Mouse (Mus musculus): ENCODE results near the gene Mettl7b. TPM values are rescaled to one million over a fixed set of nuclear protein-coding genes. Genes with fewer than 3 reads are reported as not detected.
A peak's percentile ranks its signal among the peaks of the same experiment; 100 is the strongest.

Gene Mettl7b
- polyA plus RNA-seq, 1 experiment from 2014 or later = not detected

GRCm38 (mm10) chr10:128915550-128915949 is 45.2 kb downstream of the Mettl7b start:
- no peak overlapping the region for H3K9ac ChIP-seq
- no peak for ATAC-seq (ENCODE audit: insufficient number of reproducible peaks, insufficient read depth, low FRiP score, low TSS enrichment, low read depth)
- no peak overlapping the region for H3K4me3 ChIP-seq
- H3K36me3 ChIP-seq = peaks cover 72% of the 10 kb centered on the region
- H3K27me3 ChIP-seq = no peaks in the 10 kb centered on the region
- H3K27ac ChIP-seq = no peak overlapping the region
- 90% methylated on average over 2 of the region's 2 CpGs for WGBS
- peaks cover 36% of the 10 kb centered on the region for H3K4me1 ChIP-seq
- no peak overlapping the region for H3K4me2 ChIP-seq
- H3K9me3 ChIP-seq = no peaks in the 10 kb centered on the region

GRCm38 (mm10) chr10:128913696-128914095 is 47.1 kb downstream of the Mettl7b start:
- ATAC-seq (ENCODE audit: insufficient number of reproducible peaks, insufficient read depth, low FRiP score, low TSS enrichment, low read depth) = no peak
- peaks cover 72% of the 10 kb centered on the region for H3K36me3 ChIP-seq
- no peak overlapping the region for H3K4me2 ChIP-seq
- no peaks in the 10 kb centered on the region for H3K9me3 ChIP-seq
- WGBS = 90% methylated on average over 12 of the region's 12 CpGs
- no peak overlapping the region for H3K27ac ChIP-seq
- H3K27me3 ChIP-seq = no peaks in the 10 kb centered on the region
- no peak overlapping the region for H3K4me3 ChIP-seq
- H3K9ac ChIP-seq = peak overlapping the region; percentile 6; the same call in 1 of the 2 replicates
- H3K4me1 ChIP-seq = peaks cover 33% of the 10 kb centered on the region

- peak overlapping the region; percentile 65 for H3K27ac ChIP-seq
- H3K27me3 ChIP-seq = no peaks in the 10 kb centered on the region
- no peak overlapping the region for H3K4me3 ChIP-seq
- H3K4me1 ChIP-seq = peaks cover 33% of the 10 kb centered on the region
- 6% methylated on average over 5 of the region's 5 CpGs for WGBS
- ATAC-seq (ENCODE audit: insufficient number of reproducible peaks, insufficient read depth, low FRiP score, low TSS enrichment, low read depth) = no peak
- peaks cover 67% of the 10 kb centered on the region for H3K36me3 ChIP-seq
- no peaks in the 10 kb centered on the region for H3K9me3 ChIP-seq
- H3K4me2 ChIP-seq = no peak overlapping the region
- no peak overlapping the region for H3K9ac ChIP-seq
Measured at GRCm38 (mm10) chr10:128913219-128913618, 47.6 kb downstream of the Mettl7b start.

GRCm38 (mm10) chr10:128912791-128913190 is 48.0 kb downstream of the Mettl7b start:
- Histone ChIP-seq H3K36me3 (peaks cover 63% of the 10 kb centered on the region), H3K9me3 (no peaks in the 10 kb centered on the region), H3K4me2 (no peak overlapping the region), H3K27me3 (no peaks in the 10 kb centered on the region), H3K4me3 (no peak overlapping the region), H3K27ac (peak overlapping the region; percentile 65), H3K9ac (no peak overlapping the region), H3K4me1 (peaks cover 33% of the 10 kb centered on the region)
- ATAC-seq (ENCODE audit: insufficient number of reproducible peaks, insufficient read depth, low FRiP score, low TSS enrichment, low read depth) = no peak
- WGBS = 86% methylated on average over 4 of the region's 4 CpGs

GRCm38 (mm10) chr10:128912268-128912667 is 48.5 kb downstream of the Mettl7b start:
- no peak for ATAC-seq (ENCODE audit: insufficient number of reproducible peaks, insufficient read depth, low FRiP score, low TSS enrichment, low read depth)
- WGBS = 70% methylated on average over 4 of the region's 4 CpGs
- Histone ChIP-seq H3K9me3 (no peaks in the 10 kb centered on the region), H3K36me3 (peaks cover 58% of the 10 kb centered on the region), H3K4me2 (peak overlapping the region; percentile 76), H3K4me1 (peaks cover 33% of the 10 kb centered on the region), H3K27ac (no peak overlapping the region), H3K27me3 (no peaks in the 10 kb centered on the region), H3K9ac (peak overlapping the region; percentile 51; the same call in 1 of the 2 replicates), H3K4me3 (no peak overlapping the region)

DNA sequence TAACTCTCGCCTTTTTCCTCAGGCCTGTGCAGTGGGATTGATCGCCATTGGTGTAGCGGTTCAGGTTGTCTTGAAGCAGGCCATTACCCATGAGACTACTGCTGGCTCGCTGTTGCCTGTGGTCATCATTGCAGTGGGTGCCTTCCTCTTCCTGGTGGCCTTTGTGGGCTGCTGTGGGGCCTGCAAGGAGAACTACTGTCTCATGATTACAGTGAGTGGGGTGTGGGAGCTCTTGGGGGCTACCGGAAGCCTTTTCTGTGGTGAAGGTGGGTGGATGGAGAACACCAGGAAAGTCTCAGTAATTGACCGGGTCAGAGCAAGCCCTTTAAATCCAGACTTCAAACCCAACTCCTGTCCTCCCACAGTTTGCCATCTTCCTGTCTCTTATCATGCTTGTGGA is 49.4 kb downstream of the Mettl7b start:
- no peak for ATAC-seq (ENCODE audit: insufficient number of reproducible peaks, insufficient read depth, low FRiP score, low TSS enrichment, low read depth)
- peak overlapping the region; percentile 98; the same call in 1 of the 2 replicates for H3K9ac ChIP-seq
- H3K4me1 ChIP-seq = peaks cover 33% of the 10 kb centered on the region
- 0 out of 2 replicates have a peak overlapping the region, but pooled peaks have one; percentile 94 for H3K27ac ChIP-seq
- H3K27me3 ChIP-seq = no peaks in the 10 kb centered on the region
- H3K4me3 ChIP-seq = peak overlapping the region; percentile 86
- H3K9me3 ChIP-seq = no peaks in the 10 kb centered on the region
- H3K4me2 ChIP-seq = peak overlapping the region; percentile 76
- H3K36me3 ChIP-seq = peaks cover 50% of the 10 kb centered on the region
- 89% methylated on average over 6 of the region's 6 CpGs for WGBS

DNA sequence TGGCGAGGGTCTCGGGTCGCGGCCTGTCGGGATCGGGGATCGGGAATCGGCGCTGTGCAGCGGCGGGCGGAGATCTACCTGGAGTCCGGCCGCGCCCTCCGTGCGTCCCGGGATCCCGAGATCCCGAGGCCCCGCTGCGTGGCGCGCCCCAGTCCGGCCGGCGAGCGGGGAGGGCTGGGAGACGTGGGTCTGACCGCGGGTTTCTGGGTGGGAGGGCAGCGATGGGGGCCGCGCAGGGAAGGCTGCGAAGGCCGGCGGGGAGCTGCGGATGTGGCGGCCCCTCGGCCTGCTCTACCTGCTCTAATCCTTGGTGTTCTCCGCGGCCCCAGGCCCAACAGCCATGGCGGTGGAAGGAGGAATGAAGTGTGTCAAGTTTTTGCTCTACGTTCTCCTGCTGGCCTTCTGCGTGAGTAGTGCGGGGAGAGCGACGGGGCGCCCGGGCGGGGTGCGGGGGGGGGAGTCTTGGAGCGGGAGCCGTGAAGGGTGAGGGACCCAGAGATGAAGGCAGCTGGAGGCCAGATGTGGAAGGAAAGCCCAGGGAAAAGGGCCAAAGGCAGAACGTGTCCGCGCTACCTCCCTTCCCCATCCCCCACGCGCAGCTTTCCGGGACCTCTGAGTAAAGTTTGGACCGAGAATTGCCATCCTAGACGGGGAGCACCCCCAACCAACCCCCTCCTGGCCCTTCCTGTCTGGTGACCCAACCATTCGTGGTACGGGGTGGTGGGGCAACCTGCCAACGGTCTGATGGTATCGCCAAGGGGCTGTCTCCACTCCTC is 50.5 kb downstream of the Mettl7b start:
- Histone ChIP-seq H3K9ac (peak overlapping the region; percentile 98), H3K4me1 (peaks cover 33% of the 10 kb centered on the region), H3K27ac (peak overlapping the region; percentile 94), H3K36me3 (peaks cover 40% of the 10 kb centered on the region), H3K9me3 (no peaks in the 10 kb centered on the region), H3K4me2 (peak overlapping the region; percentile 76), H3K4me3 (peak overlapping the region; percentile 86), H3K27me3 (no peaks in the 10 kb centered on the region)
- no peak for ATAC-seq (ENCODE audit: insufficient number of reproducible peaks, insufficient read depth, low FRiP score, low TSS enrichment, low read depth)
- under 1% methylated on average over 60 of the region's 66 CpGs for WGBS

GRCm38 (mm10) chr10:128909567-128910028 is 51.2 kb downstream of the Mettl7b start:
- no peaks in the 10 kb centered on the region for H3K9me3 ChIP-seq
- no peaks in the 10 kb centered on the region for H3K27me3 ChIP-seq
- peak overlapping the region; percentile 94 for H3K27ac ChIP-seq
- under 1% methylated on average over 40 of the region's 41 CpGs for WGBS
- peak overlapping the region; percentile 76 for H3K4me2 ChIP-seq
- H3K4me1 ChIP-seq = peaks cover 33% of the 10 kb centered on the region
- peaks cover 34% of the 10 kb centered on the region for H3K36me3 ChIP-seq
- peak overlapping the region; percentile 98 for H3K9ac ChIP-seq
- H3K4me3 ChIP-seq = peak overlapping the region; percentile 86
- ATAC-seq (ENCODE audit: insufficient number of reproducible peaks, insufficient read depth, low FRiP score, low TSS enrichment, low read depth) = peak; percentile 78

DNA sequence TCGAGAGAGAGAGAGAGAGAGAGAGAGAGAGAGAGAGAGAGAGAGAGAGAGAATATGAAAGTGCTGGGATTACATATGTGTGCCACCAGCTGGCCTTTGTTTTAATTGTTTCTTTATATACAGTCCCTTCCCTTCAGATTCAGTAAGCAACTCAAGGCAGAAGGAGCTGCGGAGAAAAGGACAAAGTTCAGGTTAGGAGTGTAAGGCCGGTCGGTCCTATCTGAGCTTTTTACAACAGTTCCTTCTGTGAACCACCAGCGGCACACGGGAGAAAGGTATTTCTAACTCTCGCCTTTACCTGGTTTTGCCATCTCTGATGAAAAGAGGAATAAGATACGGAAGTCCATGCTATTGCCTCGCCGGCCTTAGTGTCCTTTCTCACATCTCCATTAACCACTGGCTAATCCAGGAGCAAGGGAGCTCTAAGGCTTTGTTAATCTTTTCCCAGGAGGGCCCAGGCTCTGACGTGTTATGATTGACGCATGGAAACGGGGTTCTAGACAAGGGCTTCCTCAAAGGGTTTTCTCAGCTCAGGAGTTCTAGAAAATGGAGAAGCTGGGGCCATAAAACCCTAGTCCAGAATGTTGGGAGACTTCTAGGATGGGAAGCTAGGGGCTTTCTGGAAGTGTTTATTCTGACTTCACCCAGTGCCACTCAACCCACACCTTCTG is 51.9 kb downstream of the Mettl7b start:
- Histone ChIP-seq H3K36me3 (peaks cover 27% of the 10 kb centered on the region), H3K4me1 (peaks cover 33% of the 10 kb centered on the region), H3K27ac (peak overlapping the region; percentile 94), H3K4me2 (peak overlapping the region; percentile 76), H3K27me3 (no peaks in the 10 kb centered on the region), H3K9ac (peak overlapping the region; percentile 98), H3K9me3 (no peaks in the 10 kb centered on the region), H3K4me3 (peak overlapping the region; percentile 86)
- WGBS = 56% methylated on average over 13 of the region's 13 CpGs
- ATAC-seq (ENCODE audit: insufficient number of reproducible peaks, insufficient read depth, low FRiP score, low TSS enrichment, low read depth) = no peak

Data from embryonic facial prominence, embryonic 13.5 days (tissue).